Mouse (Mus musculus) erythroblast, embryonic 14.5 days (primary cell): ENCODE measurements around the gene Klhl12. TPM values are rescaled to one million over a fixed set of nuclear protein-coding genes. Genes with fewer than 3 reads are reported as not detected.
"Not testable (repeated sequence)": the region's sequence is repeated elsewhere in the genome, so short reads cannot be mapped to it uniquely, and the experiment has no call there.

Source experiments
- H3K27me3 ChIP-seq: 2 replicates; pipeline ENCODE4 v1.6.1; 2012; ENCODE audit warnings: inconsistent platforms; ENCODE audit not compliant: control insufficient read depth
- H3K36me3 ChIP-seq: 2 replicates; pipeline ENCODE4 v1.6.1; 2012; ENCODE audit warnings: mild to moderate bottlenecking, inconsistent platforms; ENCODE audit not compliant: control insufficient read depth
- H3K4me1 ChIP-seq: 2 replicates; pipeline ENCODE4 v1.6.1; 2012; ENCODE audit warnings: inconsistent platforms; ENCODE audit not compliant: control insufficient read depth
- H3K4me3 ChIP-seq: replicated peaks from 2 replicates; pipeline ENCODE3; 2012; ENCODE audit warnings: moderate library complexity, mild to moderate bottlenecking, inconsistent platforms
- H3K9me3 ChIP-seq: 2 replicates; pipeline ENCODE4 v1.6.1; 2012; ENCODE audit warnings: low read length, inconsistent platforms, mixed read lengths; ENCODE audit not compliant: control insufficient read depth
- GATA1 ChIP-seq: IDR thresholded peaks from 2 replicates; pipeline ENCODE4 v1.6.1; 2012; ENCODE audit warnings: low read length, inconsistent platforms, mixed read lengths
- TAL1 ChIP-seq: IDR thresholded peaks from 3 replicates; pipeline ENCODE4 v1.6.1; 2012; ENCODE audit warnings: low read length, inconsistent platforms, mixed read lengths
- polyA plus RNA-seq: library from polyadenylated mRNA; stranded (reverse); fragments of >175 nt; gene quantifications from 2 replicates; pipeline ENCODE4 v1.2.3, GENCODE M21; 2012

Gene Klhl12
- polyA plus RNA-seq, 1 experiment, result 1.1 TPM

- Histone ChIP-seq H3K4me3 (peak overlapping the region; percentile 93), H3K27me3 (no peaks in the 10 kb centered on the region), H3K4me1 (peaks cover 89% of the 10 kb centered on the region), H3K36me3 (peaks cover 78% of the 10 kb centered on the region), H3K9me3 (no peaks in the 10 kb centered on the region)
- TF ChIP-seq GATA1, result no peak
- TF ChIP-seq TAL1, result no peak
Observed at GRCm38 (mm10) chr1:134419176-134419575, 36.2 kb upstream of the Klhl12 start.

GRCm38 (mm10) chr1:134419751-134420458 lies 35.4 kb upstream of the Klhl12 start:
- H3K9me3 ChIP-seq, result peaks cover 2% of the 10 kb centered on the region; the same call in 1 of the 2 replicates
- H3K4me1 ChIP-seq, result peaks cover 89% of the 10 kb centered on the region
- H3K27me3 ChIP-seq, result no peaks in the 10 kb centered on the region
- H3K36me3 ChIP-seq, result peaks cover 85% of the 10 kb centered on the region
- peak overlapping the region; percentile 93 for H3K4me3 ChIP-seq
- TF ChIP-seq GATA1 (no peak), TAL1 (no peak)

GRCm38 (mm10) chr1:134423911-134424310 lies 31.4 kb upstream of the Klhl12 start:
- Histone ChIP-seq H3K36me3 (peaks cover 98% of the 10 kb centered on the region), H3K9me3 (peaks cover 2% of the 10 kb centered on the region; the same call in 1 of the 2 replicates)
- no peak for TF ChIP-seq GATA1
- TF ChIP-seq TAL1, result no peak

DNA sequence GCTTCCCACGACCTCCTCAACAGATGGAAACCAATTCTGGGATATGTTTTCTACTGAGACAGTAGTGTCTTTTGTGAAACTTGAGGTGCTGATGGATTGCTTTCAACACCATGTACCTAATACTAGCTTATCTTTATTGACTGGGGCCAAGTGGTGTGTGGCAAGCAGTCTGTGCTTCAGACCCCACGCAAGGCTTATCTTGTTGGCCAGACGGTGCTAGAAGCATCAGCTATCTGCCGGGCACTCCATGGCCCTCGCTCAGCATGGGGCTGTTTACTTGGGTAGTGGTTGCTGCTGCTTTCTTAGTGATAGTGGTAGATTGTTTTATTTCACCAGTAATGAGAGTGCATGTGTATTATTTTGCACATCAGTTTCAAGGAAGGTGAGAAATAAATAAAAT lies 29.0 kb upstream of the Klhl12 start:
- no peaks in the 10 kb centered on the region for H3K27me3 ChIP-seq
- H3K4me3 ChIP-seq, result peak overlapping the region; percentile 42
- H3K4me1 ChIP-seq, result peaks cover 89% of the 10 kb centered on the region
- H3K36me3 ChIP-seq, result peaks cover 99% of the 10 kb centered on the region
- TF ChIP-seq GATA1 (peak; percentile 98), TAL1 (peak; percentile 98)
- peaks cover 2% of the 10 kb centered on the region; the same call in 1 of the 2 replicates for H3K9me3 ChIP-seq

More at GRCm38 (mm10) chr1:134423911-134424310, 31.4 kb upstream of the Klhl12 start:
- Histone ChIP-seq H3K27me3 (no peaks in the 10 kb centered on the region), H3K4me1 (peaks cover 99% of the 10 kb centered on the region), H3K4me3 (peak overlapping the region; percentile 40)

- Histone ChIP-seq H3K4me3 (no peak overlapping the region), H3K27me3 (no peaks in the 10 kb centered on the region), H3K9me3 (no peaks in the 10 kb centered on the region), H3K4me1 (peaks cover 59% of the 10 kb centered on the region), H3K36me3 (peaks cover 72% of the 10 kb centered on the region)
- TF ChIP-seq GATA1 (no peak), TAL1 (no peak)
Observed at GRCm38 (mm10) chr1:134433002-134433401, 22.3 kb upstream of the Klhl12 start.

GRCm38 (mm10) chr1:134433473-134433872 lies 21.9 kb upstream of the Klhl12 start:
- H3K4me3 ChIP-seq, result no peak overlapping the region
- H3K36me3 ChIP-seq, result peaks cover 67% of the 10 kb centered on the region
- peaks cover 54% of the 10 kb centered on the region for H3K4me1 ChIP-seq
- H3K9me3 ChIP-seq, result no peaks in the 10 kb centered on the region
- TF ChIP-seq TAL1 (no peak), GATA1 (no peak)
- no peaks in the 10 kb centered on the region for H3K27me3 ChIP-seq

DNA sequence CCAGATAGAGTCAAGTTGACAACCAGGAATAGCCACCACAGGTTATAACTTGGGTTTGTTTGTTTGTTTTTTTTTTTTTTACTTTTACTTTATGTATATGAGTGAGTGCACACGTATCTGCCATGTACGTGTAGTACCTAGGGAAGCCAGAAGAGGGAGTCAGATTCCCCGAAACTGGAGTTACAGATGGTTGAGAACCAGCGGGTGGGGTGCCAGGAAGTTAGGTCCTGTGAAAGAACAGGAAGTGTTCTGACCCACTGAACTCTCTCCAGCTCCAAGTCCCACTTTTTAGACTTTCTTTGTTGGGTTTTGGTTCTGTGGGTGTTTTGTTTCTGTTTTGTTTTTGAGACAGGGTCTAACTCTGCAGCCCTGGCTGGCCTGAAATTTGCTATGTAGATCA lies 19.9 kb upstream of the Klhl12 start:
- H3K36me3 ChIP-seq, result peaks cover 48% of the 10 kb centered on the region
- no peaks in the 10 kb centered on the region for H3K27me3 ChIP-seq
- no peak for TF ChIP-seq TAL1
- TF ChIP-seq GATA1, result no peak
- H3K9me3 ChIP-seq, result no peaks in the 10 kb centered on the region
- peaks cover 45% of the 10 kb centered on the region for H3K4me1 ChIP-seq
- no peak overlapping the region for H3K4me3 ChIP-seq

DNA sequence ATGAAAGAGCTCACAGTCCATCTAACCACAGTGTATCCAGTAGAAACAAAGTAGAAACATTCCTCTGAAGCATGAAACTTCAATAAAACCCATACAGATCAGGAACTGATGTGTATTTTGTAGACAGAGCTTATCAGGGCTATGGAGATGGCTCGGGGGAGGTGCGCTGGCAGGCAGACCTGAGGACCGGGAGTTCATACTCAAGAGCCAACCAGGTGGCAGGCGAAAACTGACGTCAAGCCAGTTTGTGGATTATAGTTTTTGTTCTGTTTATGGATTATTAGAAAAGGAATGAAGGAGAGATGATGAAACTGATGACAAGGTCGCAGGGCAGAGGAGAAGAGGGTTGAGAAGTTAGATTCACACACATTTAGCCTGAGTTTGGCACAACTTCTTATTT lies 14.9 kb upstream of the Klhl12 start:
- Histone ChIP-seq H3K27me3 (no peaks in the 10 kb centered on the region), H3K36me3 (peaks cover 5% of the 10 kb centered on the region; the same call in 1 of the 2 replicates), H3K9me3 (peaks cover 3% of the 10 kb centered on the region), H3K4me1 (peaks cover 37% of the 10 kb centered on the region), H3K4me3 (no peak overlapping the region)
- TF ChIP-seq TAL1, result no peak
- TF ChIP-seq GATA1, result no peak

DNA sequence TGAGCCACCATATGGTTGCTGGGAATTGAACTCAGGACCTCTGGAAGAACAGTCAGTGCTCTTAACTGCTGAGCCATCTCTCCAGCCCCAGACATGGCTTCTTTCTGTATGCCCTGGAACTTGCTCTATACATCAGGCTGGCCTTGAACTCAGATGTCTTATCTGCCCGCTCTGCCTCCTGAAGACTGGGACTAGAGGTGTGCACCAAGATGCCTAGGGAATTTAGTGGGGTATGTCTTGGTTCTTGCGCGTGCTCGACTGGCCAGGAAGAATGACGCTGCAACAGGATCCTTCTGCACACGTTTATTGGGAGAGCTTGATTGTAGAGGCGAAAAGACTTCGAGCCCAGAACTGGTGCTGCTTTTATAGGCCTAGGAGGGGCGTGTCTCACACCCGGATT lies 13.6 kb upstream of the Klhl12 start:
- not testable (repeated sequence) for H3K27me3 ChIP-seq, H3K9me3 ChIP-seq, H3K36me3 ChIP-seq, H3K4me3 ChIP-seq
- H3K4me1 ChIP-seq, result peaks cover 37% of the 10 kb centered on the region
